Mouse (Mus musculus) stomach, embryonic 16.5 days (tissue): Measurements from ENCODE around the gene 1110032A03Rik. TPM values are rescaled to one million over a fixed set of nuclear protein-coding genes. Genes with fewer than 3 reads are reported as not detected.

Experiments used
- ATAC-seq: fragments of 200-750 bp; cut with Nextera tagmentation; 2 replicates; pipeline ENCODE4 v1.8.0; 2017; ENCODE audit warnings: moderate number of reproducible peaks, moderate TSS enrichment; ENCODE audit not compliant: insufficient read depth, low FRiP score
- H3K27ac ChIP-seq: fragments of 300-500 bp; sonication (generic); 2 replicates; pipeline ENCODE4 v1.5.1; 2014; ENCODE audit warnings: low read length
- H3K27me3 ChIP-seq: fragments of 300-500 bp; sonication (generic); 2 replicates; pipeline ENCODE4 v1.6.1; 2014; ENCODE audit warnings: low read length, control low read depth, mixed read lengths; ENCODE audit not compliant: control insufficient read depth, insufficient read depth
- H3K36me3 ChIP-seq: fragments of 300-500 bp; sonication (generic); 2 replicates; pipeline ENCODE4 v1.6.1; 2014; ENCODE audit warnings: low read length; ENCODE audit not compliant: control insufficient read depth, insufficient read depth
- H3K4me1 ChIP-seq: fragments of 300-500 bp; sonication (generic); 2 replicates; pipeline ENCODE4 v1.6.1; 2014; ENCODE audit warnings: low read length, control low read depth, mixed read lengths; ENCODE audit not compliant: control insufficient read depth, insufficient read depth
- H3K4me2 ChIP-seq: fragments of 300-500 bp; sonication (generic); 2 replicates; pipeline ENCODE4 v1.6.1; 2014; ENCODE audit warnings: low read depth, low read length, mixed read lengths
- H3K4me3 ChIP-seq: fragments of 300-500 bp; sonication (generic); replicated peaks from 2 replicates; pipeline ENCODE4 v1.5.1; 2014; ENCODE audit warnings: mild to moderate bottlenecking, low read length
- H3K9ac ChIP-seq: fragments of 300-500 bp; sonication (generic); 2 replicates; pipeline ENCODE4 v1.6.1; 2014; ENCODE audit warnings: low read length
- H3K9me3 ChIP-seq: fragments of 300-500 bp; sonication (generic); replicated peaks from 2 replicates; pipeline ENCODE4 v1.6.1; 2016; ENCODE audit warnings: low read length, control low read depth; ENCODE audit not compliant: control insufficient read depth
- WGBS: fragments of 180-500 bp; shearing (Covaris S2); extraction: QIAGEN DNeasy Blood & Tissue Kit; methylation state at CpG from one replicate; pipeline ENCODE4 v1.1.7; 2014; 5-methylcytosine and 5-hydroxymethylcytosine counted together
- polyA plus RNA-seq: library from polyadenylated mRNA; unstranded; fragments of >200 nt; fragmentation: Nextera tagmentation; extraction: Ambion mirVana; gene quantifications from 2 replicates; pipeline ENCODE4 v1.2.1, GENCODE M21; 2015

1110032A03Rik gene
- polyA plus RNA-seq, 1 experiment from 2014 or later = 28.5 TPM

DNA sequence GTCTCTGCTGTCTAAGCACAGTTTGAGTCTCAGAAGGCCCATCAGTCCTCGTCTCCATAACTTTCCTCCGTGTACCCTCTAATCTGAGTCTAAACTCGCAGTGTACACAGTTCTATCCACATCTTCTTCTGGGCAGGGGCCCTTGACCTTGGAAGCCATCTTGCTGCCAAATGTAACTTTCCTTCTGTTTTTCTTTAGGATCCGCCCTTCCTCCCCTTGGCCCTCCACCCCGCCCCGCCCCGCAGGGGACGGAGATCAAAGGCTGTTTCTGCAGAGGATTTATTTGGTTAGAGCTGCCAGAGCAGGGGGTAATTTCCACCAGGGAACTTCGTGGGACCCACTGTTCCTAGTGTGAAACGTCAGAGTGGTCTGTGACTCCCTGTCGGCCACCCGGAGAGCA lies 54.3 kb downstream of the 1110032A03Rik start:
- Histone ChIP-seq H3K4me2 (no peak overlapping the region), H3K4me1 (peaks cover 20% of the 10 kb centered on the region), H3K27ac (no peak overlapping the region), H3K27me3 (no peaks in the 10 kb centered on the region), H3K9ac (no peak overlapping the region; the same call in 1 of the 2 replicates), H3K9me3 (no peaks in the 10 kb centered on the region), H3K36me3 (no peaks in the 10 kb centered on the region), H3K4me3 (no peak overlapping the region)
- ATAC-seq = no peak
- 29% methylated on average over 12 of the region's 12 CpGs for WGBS

DNA sequence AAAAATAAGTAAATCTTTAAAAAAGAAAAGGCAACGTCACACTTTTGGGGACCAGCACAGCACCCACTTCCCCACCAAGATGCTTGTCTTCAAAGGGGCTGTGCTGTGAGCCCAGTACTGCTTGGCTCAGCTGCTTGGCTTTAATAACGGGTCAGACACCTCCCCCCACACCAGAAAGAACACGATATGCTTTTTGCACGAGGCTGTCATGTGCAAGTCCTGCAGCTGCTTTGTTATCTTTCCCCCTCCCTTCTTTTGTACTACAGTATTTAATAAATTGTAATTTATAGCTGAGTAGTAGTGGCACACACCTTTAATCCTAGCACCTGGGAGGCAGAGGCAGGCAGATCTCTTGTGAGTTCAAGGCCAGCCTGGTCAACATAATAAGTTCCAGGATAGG lies 56.4 kb downstream of the 1110032A03Rik start:
- Histone ChIP-seq H3K4me1 (peaks cover 19% of the 10 kb centered on the region), H3K4me2 (no peak overlapping the region), H3K27ac (no peak overlapping the region), H3K4me3 (no peak overlapping the region), H3K9me3 (no peaks in the 10 kb centered on the region), H3K9ac (no peak overlapping the region), H3K36me3 (no peaks in the 10 kb centered on the region), H3K27me3 (no peaks in the 10 kb centered on the region)
- ATAC-seq = no peak
- whole genome bisulfite sequencing = 70% methylated on average over 4 of the region's 4 CpGs

DNA sequence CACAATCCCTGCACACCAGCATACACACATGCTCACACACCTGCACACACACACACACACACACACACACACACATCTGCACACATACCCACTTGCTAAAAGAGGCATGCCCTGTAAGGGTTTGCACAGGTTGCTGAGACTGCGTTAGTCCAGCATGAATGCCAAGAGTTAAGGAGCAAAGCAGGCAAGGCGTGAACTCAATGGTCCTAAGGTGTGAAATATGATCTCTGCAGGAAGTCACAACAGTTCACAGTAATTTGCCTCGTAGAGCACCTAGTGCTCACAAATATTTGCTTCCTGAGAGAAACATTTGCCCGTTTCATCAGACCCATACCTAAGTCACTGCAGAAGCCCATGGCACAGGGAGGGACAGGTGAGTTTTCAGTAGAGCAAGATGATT lies 61.1 kb downstream of the 1110032A03Rik start:
- ATAC-seq = no peak
- Histone ChIP-seq H3K4me1 (no peaks in the 10 kb centered on the region), H3K36me3 (no peaks in the 10 kb centered on the region), H3K27ac (no peak overlapping the region), H3K4me3 (no peak overlapping the region), H3K9me3 (no peaks in the 10 kb centered on the region), H3K4me2 (no peak overlapping the region), H3K27me3 (no peaks in the 10 kb centered on the region), H3K9ac (no peak overlapping the region)
- 32% methylated on average over 4 of the region's 4 CpGs for WGBS

Other genes with a start within 250 kb of the 1110032A03Rik start
- 85.1 and 91.8 TPM in 2 replicates for gene Pts, start 246.8 kb downstream of the 1110032A03Rik start, polyA plus RNA-seq
- gene Il18, start 220.7 kb downstream of the 1110032A03Rik start, polyA plus RNA-seq = 21.1 and 24.3 TPM in 2 replicates
- gene Bco2, start 220.3 kb downstream of the 1110032A03Rik start, polyA plus RNA-seq = 2.0 and 2.2 TPM in 2 replicates
- 0.13 TPM in 1 of 2 replicates, not detected in the other for gene Tex12, start 214.2 kb downstream of the 1110032A03Rik start, polyA plus RNA-seq
- 380 and 381 TPM in 2 replicates for gene Sdhd, start 171.7 kb downstream of the 1110032A03Rik start, polyA plus RNA-seq
- gene Timm8b, start 171.6 kb downstream of the 1110032A03Rik start, polyA plus RNA-seq = 204 and 234 TPM in 2 replicates
- 3.7 and 3.9 TPM in 2 replicates for gene Pih1d2, start 158.2 kb downstream of the 1110032A03Rik start, polyA plus RNA-seq
- 15.5 and 18.2 TPM in 2 replicates for gene Nkapd1, start 158.1 kb downstream of the 1110032A03Rik start, polyA plus RNA-seq
- gene Dlat, start 115.7 kb downstream of the 1110032A03Rik start, polyA plus RNA-seq = 40.5 and 49.8 TPM in 2 replicates
- 8.7 and 9.7 TPM in 2 replicates for gene Dixdc1, start 36.0 kb downstream of the 1110032A03Rik start, polyA plus RNA-seq
- 13.6 and 14.2 TPM in 2 replicates for gene 2310030G06Rik, start 29.0 kb downstream of the 1110032A03Rik start, polyA plus RNA-seq
- gene Cryab, start 24.2 kb downstream of the 1110032A03Rik start, polyA plus RNA-seq = 104 and 143 TPM in 2 replicates
- 9.0 and 27.1 TPM in 2 replicates for gene Hspb2, start 23.2 kb downstream of the 1110032A03Rik start, polyA plus RNA-seq
- 11.1 and 11.7 TPM in 2 replicates for gene Fdxacb1, start 7.3 kb downstream of the 1110032A03Rik start, polyA plus RNA-seq
- 36.7 and 40.5 TPM in 2 replicates for gene Alg9, start 501 bp downstream of the 1110032A03Rik start, polyA plus RNA-seq
- 79.3 and 87.5 TPM in 2 replicates for gene Ppp2r1b, start 69.8 kb upstream of the 1110032A03Rik start, polyA plus RNA-seq
- gene Sik2, start 233.6 kb upstream of the 1110032A03Rik start, polyA plus RNA-seq = 20.5 and 20.7 TPM in 2 replicates